Mouse (Mus musculus) CH12.LX (cell line): Measurements from ENCODE around the gene Ccnk. TPM values are rescaled to one million over a fixed set of nuclear protein-coding genes. Genes with fewer than 3 reads are reported as not detected.

Source experiments
- DNase-seq: peaks from one replicate; pipeline ENCODE4 v3.0.0-alpha.2; 2013; ENCODE audit errors: extremely low read depth
- H3K27ac ChIP-seq: 2 replicates; pipeline ENCODE4 v1.5.1; 2012; ENCODE audit warnings: low read depth, mild to moderate bottlenecking, control low read depth, moderate library complexity; ENCODE audit not compliant: insufficient read depth
- H3K27me3 ChIP-seq: replicated peaks from 2 replicates; pipeline ENCODE3; 2012; ENCODE audit warnings: inconsistent platforms
- H3K36me3 ChIP-seq, 2 experiments: replicated peaks in 1 of 2; 2 replicates each; pipeline versions ENCODE3 to v1.6.1; 2012; ENCODE audit warnings: inconsistent platforms in 1 of 2, low read length in 1 of 2, mild to moderate bottlenecking in 1 of 2, mixed read lengths in 1 of 2, moderate library complexity in 1 of 2; ENCODE audit not compliant: control insufficient read depth in 1 of 2, insufficient read depth in 1 of 2
- H3K4me1 ChIP-seq, 2 experiments: 2 replicates each; pipeline ENCODE4 v1.6.1; 2012; ENCODE audit warnings: inconsistent platforms in 1 of 2, moderate library complexity in 1 of 2; ENCODE audit not compliant: insufficient read depth in 2 of 2, control insufficient read depth in 1 of 2
- H3K4me2 ChIP-seq: 2 replicates; pipeline ENCODE4 v1.6.1; 2012; ENCODE audit warnings: low read depth, mild to moderate bottlenecking, control low read depth; ENCODE audit not compliant: poor library complexity, insufficient read depth, severe bottlenecking
- H3K4me3 ChIP-seq, 3 experiments: fragments of 150-350 bp in 1 of 3; sonication (generic) in 1 of 3; replicated peaks in 1 of 3; 2 replicates each; pipeline versions ENCODE3 to v1.5.1; 2011 to 2012; ENCODE audit warnings: low read depth in 2 of 3, low read length in 2 of 3, mild to moderate bottlenecking in 2 of 3, moderate library complexity in 2 of 3, control low read depth in 1 of 3, improper control_type of control experiment in 1 of 3, inconsistent platforms in 1 of 3, mixed read lengths in 1 of 3; ENCODE audit not compliant: poor library complexity in 1 of 3
- H3K79me2 ChIP-seq: replicated peaks from 2 replicates; pipeline ENCODE4 v1.6.1; 2012; ENCODE audit warnings: mild to moderate bottlenecking, moderate library complexity; ENCODE audit not compliant: control insufficient read depth, poor library complexity, insufficient read depth, severe bottlenecking; ENCODE audit errors: extremely low read depth
- H3K9ac ChIP-seq: 2 replicates; pipeline ENCODE4 v1.6.1; 2012; ENCODE audit warnings: low read depth, mild to moderate bottlenecking, control low read depth, moderate library complexity; ENCODE audit not compliant: insufficient read depth
- H3K9me3 ChIP-seq: replicated peaks from 2 replicates; pipeline ENCODE3; 2012; ENCODE audit warnings: low read length, inconsistent platforms, mixed read lengths
- BHLHE40 ChIP-seq: IDR thresholded peaks from 2 replicates; pipeline ENCODE4 v1.6.1; 2011; ENCODE audit warnings: mild to moderate bottlenecking, low read depth, low read length, improper control_type of control experiment
- CHD1 ChIP-seq: IDR thresholded peaks from 2 replicates; pipeline ENCODE4 v1.6.1; 2012; ENCODE audit warnings: low read depth, low read length, improper control_type of control experiment, inconsistent platforms
- CHD2 ChIP-seq: IDR thresholded peaks from 2 replicates; pipeline ENCODE4 v1.6.1; 2011; ENCODE audit warnings: low read length, improper control_type of control experiment
- E2F4 ChIP-seq: IDR thresholded peaks from 2 replicates; pipeline ENCODE4 v1.6.1; 2011; ENCODE audit warnings: low read depth, low read length, improper control_type of control experiment; ENCODE audit not compliant: insufficient replicate concordance
- ETS1 ChIP-seq: conservative IDR thresholded peaks from 2 replicates; pipeline ENCODE4 v1.6.1; 2012; ENCODE audit warnings: low read depth, mild to moderate bottlenecking, inconsistent platforms, low read length, improper control_type of control experiment, moderate library complexity
- HCFC1 ChIP-seq: IDR thresholded peaks from 2 replicates; pipeline ENCODE4 v1.6.1; 2012; ENCODE audit warnings: low read depth, mild to moderate bottlenecking, inconsistent platforms, low read length, improper control_type of control experiment
- JUND ChIP-seq: conservative IDR thresholded peaks from 2 replicates; pipeline ENCODE4 v1.6.1; 2011; ENCODE audit warnings: low read depth, low read length, improper control_type of control experiment
- KAT2A ChIP-seq: IDR thresholded peaks from 2 replicates; pipeline ENCODE4 v1.6.1; 2012; ENCODE audit warnings: low read length, improper control_type of control experiment, inconsistent platforms; ENCODE audit not compliant: insufficient replicate concordance
- MAFK ChIP-seq: IDR thresholded peaks from 2 replicates; pipeline ENCODE4 v1.6.1; 2011; ENCODE audit warnings: low read length, improper control_type of control experiment; ENCODE audit not compliant: insufficient replicate concordance
- MAX ChIP-seq: IDR thresholded peaks from 2 replicates; pipeline ENCODE4 v1.6.1; 2011; ENCODE audit warnings: low read length, improper control_type of control experiment
- MXI1 ChIP-seq: IDR thresholded peaks from 2 replicates; pipeline ENCODE4 v1.6.1; 2011; ENCODE audit warnings: mild to moderate bottlenecking, low read depth, low read length, improper control_type of control experiment
- SIN3A ChIP-seq: IDR thresholded peaks from 2 replicates; pipeline ENCODE4 v1.6.1; 2012; ENCODE audit warnings: low read length, improper control_type of control experiment, inconsistent platforms
- TBP ChIP-seq: conservative IDR thresholded peaks from 2 replicates; pipeline ENCODE4 v1.6.1; 2011; ENCODE audit warnings: low read depth, low read length, improper control_type of control experiment
- TCF12 ChIP-seq: IDR thresholded peaks from 2 replicates; pipeline ENCODE4 v1.6.1; 2014; ENCODE audit warnings: low read depth, mild to moderate bottlenecking, inconsistent platforms, low read length, improper control_type of control experiment
- UBTF ChIP-seq: IDR thresholded peaks from 2 replicates; pipeline ENCODE4 v1.6.1; 2012; ENCODE audit warnings: low read depth, mild to moderate bottlenecking, inconsistent platforms, low read length, improper control_type of control experiment, moderate library complexity
- USF1 ChIP-seq: IDR thresholded peaks from 2 replicates; pipeline ENCODE4 v1.6.1; 2014; ENCODE audit warnings: low read depth, mild to moderate bottlenecking, inconsistent platforms, low read length, improper control_type of control experiment
- ZNF384 ChIP-seq: IDR thresholded peaks from 2 replicates; pipeline ENCODE4 v1.6.1; 2012; ENCODE audit warnings: low read depth, low read length, improper control_type of control experiment, inconsistent platforms
- dilution Hi-C: fragments of 300-500 bp; cut with MboI; formaldehyde crosslinking; loops from 2 replicates; pipeline ENCODE4 v1.14.3; 2020; ENCODE audit warnings: low sequenced_read_pairs; ENCODE audit not compliant: extremely low pct_unique_long_range_greater_than_20kb, extremely low pct_ligation_motif_present
- in situ Hi-C: fragments of 300-500 bp; cut with MboI; formaldehyde crosslinking; loops from 3 replicates; pipeline ENCODE4 v1.14.3; 2019; ENCODE audit warnings: low sequenced_read_pairs, low pct_ligation_motif_present, low pct_unique_long_range_greater_than_20kb, mixed read lengths
- polyA plus RNA-seq: library from polyadenylated mRNA; unstranded; fragments of >175 nt; gene quantifications from 2 replicates; pipeline ENCODE4 v1.2.1, GENCODE M21; 2012; ENCODE audit warnings: low read depth; ENCODE audit not compliant: insufficient read length
- total RNA-seq, 2 experiments: library from RNA; depleted of rRNA; stranded (reverse); fragments of 300-350 nt in 1 of 2; fragments of >200 nt in 1 of 2; gene quantifications; 2 replicates each; pipeline ENCODE4 v1.2.3; 2012 to 2014

The Ccnk gene
- total and polyA plus RNA-seq, 3 experiments, result 9.2 to 66.8 (median 10.1) TPM

- TF ChIP-seq TCF12 (no peak), MAFK (no peak), USF1 (no peak), BHLHE40 (no peak), MXI1 (no peak), CHD1 (no peak), ZNF384 (no peak), E2F4 (no peak), UBTF (no peak), CHD2 (no peak), HCFC1 (no peak), KAT2A (no peak), SIN3A (no peak), TBP (no peak), MAX (no peak)
- TF ChIP-seq, all 38 proteins: peak for 0
- H3K27me3 ChIP-seq, result no peaks in the 10 kb centered on the region
Measured at GRCm38 (mm10) chr12:108246759-108247500, 67.6 kb downstream of the Ccnk start.

DNA sequence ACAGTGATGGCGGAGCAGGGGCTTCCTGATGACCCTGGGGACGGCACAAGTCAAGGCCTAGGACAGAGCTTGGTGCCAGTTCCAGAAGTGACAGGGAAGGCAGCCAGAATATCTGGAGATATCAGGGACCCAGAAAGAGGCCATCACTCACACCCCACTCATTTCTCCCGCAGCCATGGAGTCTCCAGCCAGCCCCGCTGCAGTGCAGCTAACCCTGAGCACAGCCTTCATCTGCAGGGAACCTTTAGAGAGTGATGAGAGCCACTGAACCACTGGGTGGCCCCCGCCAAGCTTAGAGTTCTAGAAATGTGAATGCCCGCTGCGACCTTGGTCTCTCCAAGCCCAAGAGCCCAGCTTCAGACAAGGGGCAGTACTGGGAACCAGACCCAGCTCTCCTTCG is 69.6 kb downstream of the Ccnk start:
- H3K4me2 ChIP-seq, result no peak overlapping the region
- no peaks in the 10 kb centered on the region for H3K79me2 ChIP-seq
- DNase-seq, result no peak
- H3K27me3 ChIP-seq, result no peaks in the 10 kb centered on the region
- in situ Hi-C loops (no loop called here), dilution Hi-C loops (no loop called here)
- no peak overlapping the region for H3K27ac ChIP-seq
- H3K9ac ChIP-seq, result no peak overlapping the region
- H3K4me3 ChIP-seq, result no peak overlapping the region
- TF ChIP-seq TCF12 (no peak), JUND (no peak), ETS1 (no peak), MAX (no peak)
- peaks cover 0 to 73% of the 10 kb centered on the region in 2 experiments; a peak in 2 of 4 replicates for H3K4me1 ChIP-seq
- peaks cover 0 to 64% of the 10 kb centered on the region in 2 experiments for H3K36me3 ChIP-seq
- H3K9me3 ChIP-seq, result no peaks in the 10 kb centered on the region

More at GRCm38 (mm10) chr12:108246759-108247500, 67.6 kb downstream of the Ccnk start:
- Histone ChIP-seq H3K4me1 (peaks cover 0 to 74% of the 10 kb centered on the region in 2 experiments; a peak in 2 of 4 replicates), H3K4me2 (no peak overlapping the region), H3K9ac (no peak overlapping the region), H3K4me3 (no peak overlapping the region), H3K27ac (no peak overlapping the region), H3K9me3 (no peaks in the 10 kb centered on the region), H3K79me2 (no peaks in the 10 kb centered on the region), H3K36me3 (peaks cover 0 to 54% of the 10 kb centered on the region in 2 experiments)
- in situ Hi-C loops (no loop called here), dilution Hi-C loops (no loop called here)
- DNase-seq, result no peak
